Mouse (Mus musculus): ENCODE measurements at regions not wholly inside any gene's neighbourhood (a gene's known extent, or its start where the extent isn't known, plus 50 kb on each side); places are given as distances from the start of the nearest gene placed in this dataset.

- 21% methylated on average over 1 of the region's 1 CpGs for WGBS
- no peak overlapping the region for H3K4me3 ChIP-seq (replicated peaks; ENCODE audit: insufficient read depth, low read depth, low read length)
- TF ChIP-seq CTCF (IDR thresholded peaks at IDR 0.05; ENCODE audit: borderline replicate concordance, insufficient read depth, low read depth, low read length): no peak
- TF ChIP-seq POLR2A (IDR thresholded peaks at IDR 0.05; ENCODE audit: borderline replicate concordance, insufficient read depth, low read length): no peak
- DNase-seq: peak in 1 of 2 experiments; percentile 66
- H3K27me3 ChIP-seq (ENCODE audit: control insufficient read depth, insufficient read depth, low read length): no peaks in the 10 kb centered on the region
- no peak overlapping the region for H3K27ac ChIP-seq (ENCODE audit: insufficient read depth, low read length)
- H3K4me1 ChIP-seq (ENCODE audit: control insufficient read depth, insufficient read depth, low read length): peaks cover 5% of the 10 kb centered on the region; the same call in 1 of the 2 replicates
These were observed 126.5 kb upstream of the Gap43 start for GRCm38 (mm10) chr16:42466976-42467375.

GRCm38 (mm10) chr16:42456335-42456984, 116.0 kb upstream of the Gap43 start:
- no peak overlapping the region for H3K27ac ChIP-seq (ENCODE audit: insufficient read depth, low read length)
- no peak for DNase-seq
- 92% methylated on average over 8 of the region's 8 CpGs for WGBS
- H3K4me3 ChIP-seq (replicated peaks; ENCODE audit: insufficient read depth, low read depth, low read length): no peak overlapping the region
- H3K4me1 ChIP-seq (ENCODE audit: control insufficient read depth, insufficient read depth, low read length): no peaks in the 10 kb centered on the region
- H3K27me3 ChIP-seq (ENCODE audit: control insufficient read depth, insufficient read depth, low read length): no peaks in the 10 kb centered on the region
- TF ChIP-seq POLR2A (IDR thresholded peaks at IDR 0.05; ENCODE audit: borderline replicate concordance, insufficient read depth, low read length) (no peak), CTCF (IDR thresholded peaks at IDR 0.05; ENCODE audit: borderline replicate concordance, insufficient read depth, low read depth, low read length) (no peak)

- no peak for DNase-seq
- Histone ChIP-seq H3K4me1 (ENCODE audit: control insufficient read depth, insufficient read depth, low read length) (no peaks in the 10 kb centered on the region), H3K27me3 (ENCODE audit: control insufficient read depth, insufficient read depth, low read length) (no peaks in the 10 kb centered on the region), H3K27ac (ENCODE audit: insufficient read depth, low read length) (no peak overlapping the region), H3K4me3 (replicated peaks; ENCODE audit: insufficient read depth, low read depth, low read length) (no peak overlapping the region)
- WGBS: 71% methylated on average over 5 of the region's 5 CpGs
- TF ChIP-seq CTCF (IDR thresholded peaks at IDR 0.05; ENCODE audit: borderline replicate concordance, insufficient read depth, low read depth, low read length) (no peak), POLR2A (IDR thresholded peaks at IDR 0.05; ENCODE audit: borderline replicate concordance, insufficient read depth, low read length) (no peak)
These were observed 112.9 kb upstream of the Gap43 start for GRCm38 (mm10) chr16:42453338-42453737.

- H3K27me3 ChIP-seq (ENCODE audit: control insufficient read depth, insufficient read depth, low read length): no peaks in the 10 kb centered on the region
- H3K4me1 ChIP-seq (ENCODE audit: control insufficient read depth, insufficient read depth, low read length): no peaks in the 10 kb centered on the region
- no peak overlapping the region for H3K4me3 ChIP-seq (replicated peaks; ENCODE audit: insufficient read depth, low read depth, low read length)
- WGBS: 94% methylated on average over 8 of the region's 8 CpGs
- H3K27ac ChIP-seq (ENCODE audit: insufficient read depth, low read length): no peak overlapping the region
- no peak for DNase-seq
- TF ChIP-seq POLR2A (IDR thresholded peaks at IDR 0.05; ENCODE audit: borderline replicate concordance, insufficient read depth, low read length) (no peak), CTCF (IDR thresholded peaks at IDR 0.05; ENCODE audit: borderline replicate concordance, insufficient read depth, low read depth, low read length) (no peak)
These were observed 109.5 kb upstream of the Gap43 start for GRCm38 (mm10) chr16:42449840-42450444.

- TF ChIP-seq CTCF (IDR thresholded peaks at IDR 0.05; ENCODE audit: borderline replicate concordance, insufficient read depth, low read depth, low read length): no peak
- no peak for TF ChIP-seq POLR2A (IDR thresholded peaks at IDR 0.05; ENCODE audit: borderline replicate concordance, insufficient read depth, low read length)
- 12% methylated on average over 6 of the region's 6 CpGs for WGBS
These were observed 104.5 kb upstream of the Gap43 start for GRCm38 (mm10) chr16:42444863-42445423.

GRCm38 (mm10) chr16:42444408-42444862, 104.0 kb upstream of the Gap43 start:
- H3K4me1 ChIP-seq (ENCODE audit: control insufficient read depth, insufficient read depth, low read length): no peaks in the 10 kb centered on the region
- H3K4me3 ChIP-seq (replicated peaks; ENCODE audit: insufficient read depth, low read depth, low read length): peak overlapping the region; percentile 12
- no peaks in the 10 kb centered on the region for H3K27me3 ChIP-seq (ENCODE audit: control insufficient read depth, insufficient read depth, low read length)
- WGBS: 19% methylated on average over 10 of the region's 10 CpGs
- no peak overlapping the region; the same call in 1 of the 2 replicates for H3K27ac ChIP-seq (ENCODE audit: insufficient read depth, low read length)
- TF ChIP-seq POLR2A (IDR thresholded peaks at IDR 0.05; ENCODE audit: borderline replicate concordance, insufficient read depth, low read length) (no peak), CTCF (IDR thresholded peaks at IDR 0.05; ENCODE audit: borderline replicate concordance, insufficient read depth, low read depth, low read length) (no peak)
- peak; percentile 40 to 57 for DNase-seq

More at GRCm38 (mm10) chr16:42444863-42445423, 104.5 kb upstream of the Gap43 start:
- no peaks in the 10 kb centered on the region for H3K27me3 ChIP-seq (ENCODE audit: control insufficient read depth, insufficient read depth, low read length)
- H3K4me1 ChIP-seq (ENCODE audit: control insufficient read depth, insufficient read depth, low read length): no peaks in the 10 kb centered on the region
- peak; percentile 55 to 57 for DNase-seq
- no peak overlapping the region; the same call in 1 of the 2 replicates for H3K27ac ChIP-seq (ENCODE audit: insufficient read depth, low read length)
- H3K4me3 ChIP-seq (replicated peaks; ENCODE audit: insufficient read depth, low read depth, low read length): peak overlapping the region; percentile 34

- Histone ChIP-seq H3K4me3 (replicated peaks; ENCODE audit: insufficient read depth, low read depth, low read length) (no peak overlapping the region), H3K4me1 (ENCODE audit: control insufficient read depth, insufficient read depth, low read length) (no peaks in the 10 kb centered on the region), H3K27me3 (ENCODE audit: control insufficient read depth, insufficient read depth, low read length) (no peaks in the 10 kb centered on the region), H3K27ac (ENCODE audit: insufficient read depth, low read length) (no peak overlapping the region)
- WGBS: 37% methylated on average over 4 of the region's 4 CpGs
- peak in 1 of 2 experiments; percentile 8 for DNase-seq
- TF ChIP-seq CTCF (IDR thresholded peaks at IDR 0.05; ENCODE audit: borderline replicate concordance, insufficient read depth, low read depth, low read length) (no peak), POLR2A (IDR thresholded peaks at IDR 0.05; ENCODE audit: borderline replicate concordance, insufficient read depth, low read length) (no peak)
These were observed 100.4 kb upstream of the Gap43 start for GRCm38 (mm10) chr16:42440822-42441221.

Data from cerebellum, adult 2 months (tissue).